Mouse (Mus musculus): ENCODE data around the gene BC049352. TPM values are rescaled to one million over a fixed set of nuclear protein-coding genes. Genes with fewer than 3 reads are reported as not detected.
A peak's percentile ranks its signal among the peaks of the same experiment; 100 is the strongest.

The BC049352 gene
- polyA plus RNA-seq, 1 experiment from 2014 or later, result 0.13 TPM

DNA sequence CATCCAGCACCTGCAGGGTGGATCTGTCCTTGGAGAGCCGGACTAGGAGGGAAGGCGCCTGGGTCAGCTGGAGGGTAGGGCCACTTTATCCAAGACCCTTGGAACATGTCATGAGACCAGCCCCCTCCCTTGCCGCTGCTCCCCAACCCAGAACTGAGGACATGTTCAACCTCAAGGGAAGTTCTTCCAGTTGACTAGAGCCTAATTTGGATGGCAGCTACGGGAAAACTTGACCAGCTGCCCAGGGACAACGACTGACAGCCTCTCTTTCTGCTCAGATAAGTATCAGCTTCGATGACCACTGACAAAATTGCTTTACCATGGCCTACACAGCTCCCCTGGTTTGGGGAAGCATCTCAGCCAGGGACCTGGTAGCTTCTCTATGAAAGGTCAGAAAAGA is 1.5 kb downstream of the BC049352 start:
- no peak overlapping the region for H3K4me2 ChIP-seq (ENCODE audit: low read depth, low read length)
- H3K36me3 ChIP-seq (ENCODE audit: control insufficient read depth, insufficient read depth), result no peaks in the 10 kb centered on the region
- H3K27ac ChIP-seq (ENCODE audit: low read length), result no peak overlapping the region
- WGBS, result 76% methylated on average over 6 of the region's 6 CpGs
- no peaks in the 10 kb centered on the region for H3K9me3 ChIP-seq (replicated peaks; ENCODE audit: control insufficient read depth, low read length)
- no peak for ATAC-seq (replicated peaks; ENCODE audit: extremely low read depth, insufficient read depth, low FRiP score)
- no peaks in the 10 kb centered on the region for H3K4me1 ChIP-seq (ENCODE audit: control insufficient read depth, insufficient read depth, low read length)
- no peak overlapping the region for H3K9ac ChIP-seq (ENCODE audit: low read length)
- H3K4me3 ChIP-seq (ENCODE audit: low read length), result no peak overlapping the region
- H3K27me3 ChIP-seq (ENCODE audit: control insufficient read depth, insufficient read depth, low read length), result no peaks in the 10 kb centered on the region; the same call in 1 of the 2 replicates

DNA sequence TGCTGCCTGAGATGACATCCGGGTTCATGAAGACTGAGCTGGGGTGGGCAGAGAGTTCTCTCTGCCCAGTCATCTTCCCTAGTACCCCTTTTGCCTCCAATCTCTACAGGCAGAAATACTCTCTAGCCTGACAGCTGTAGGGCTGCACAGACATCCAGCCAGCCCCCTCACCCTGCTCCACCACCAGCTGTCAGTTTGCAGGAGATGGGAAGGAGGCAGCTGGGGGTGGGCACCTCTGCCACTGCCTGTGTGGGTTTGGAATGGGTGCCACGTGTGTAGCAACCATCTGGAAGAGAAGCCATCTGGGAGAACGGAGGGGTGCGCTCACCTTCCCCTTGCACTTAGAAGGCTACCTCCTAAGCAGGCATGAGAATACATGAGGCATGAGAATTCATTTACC is 3.4 kb downstream of the BC049352 start:
- H3K4me3 ChIP-seq (ENCODE audit: low read length), result no peak overlapping the region

DNA sequence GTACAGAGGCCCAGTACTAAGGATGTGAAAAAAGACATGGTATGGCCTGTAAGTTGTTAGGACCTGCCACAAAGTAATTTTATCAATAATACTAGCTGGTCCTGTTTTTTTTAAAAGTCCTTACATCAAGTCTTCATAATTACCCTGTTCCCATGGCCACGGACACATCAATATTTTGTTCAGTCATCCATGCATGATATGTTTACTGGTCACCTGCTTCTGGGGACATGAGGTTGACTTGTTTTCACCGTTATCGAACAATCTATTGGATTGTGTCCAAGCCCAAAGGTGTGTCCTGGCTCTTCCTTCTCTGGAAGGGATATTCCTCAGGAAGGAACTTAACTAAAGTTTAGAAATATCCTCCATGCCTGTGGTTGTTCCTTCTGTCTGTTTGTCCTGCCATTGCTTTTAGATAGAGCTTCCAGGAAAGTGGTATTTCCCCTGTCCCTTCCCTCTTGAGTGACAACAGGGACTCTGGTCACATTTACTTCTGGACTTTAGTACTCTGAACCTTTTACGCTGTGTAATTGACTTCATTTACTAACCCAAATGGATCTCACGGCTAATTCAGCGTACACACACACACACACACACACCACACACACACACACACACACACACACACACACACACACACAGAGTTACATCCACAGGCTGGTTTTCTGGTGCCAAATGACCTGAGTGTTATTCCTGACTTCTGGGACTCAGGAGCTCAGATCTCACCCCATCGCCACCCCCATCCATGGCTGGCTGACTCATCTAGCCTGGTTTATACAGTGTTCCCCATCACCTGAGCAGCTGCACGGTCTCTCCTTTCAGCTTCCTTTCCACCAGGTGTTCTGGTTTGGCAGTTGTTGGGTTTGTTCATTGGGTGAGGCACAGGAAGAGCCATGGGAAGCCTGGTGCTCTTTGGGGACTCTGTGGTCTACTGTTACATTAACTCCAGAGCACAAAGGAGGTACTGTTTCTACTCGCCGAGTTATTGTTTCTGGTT is 7.1 kb downstream of the BC049352 start:
- Histone ChIP-seq H3K9ac (ENCODE audit: low read length) (no peak overlapping the region), H3K27me3 (ENCODE audit: control insufficient read depth, insufficient read depth, low read length) (no peaks in the 10 kb centered on the region; the same call in 1 of the 2 replicates), H3K4me1 (ENCODE audit: control insufficient read depth, insufficient read depth, low read length) (no peaks in the 10 kb centered on the region), H3K36me3 (ENCODE audit: control insufficient read depth, insufficient read depth) (no peaks in the 10 kb centered on the region), H3K4me3 (ENCODE audit: low read length) (no peak overlapping the region), H3K27ac (ENCODE audit: low read length) (peak overlapping the region; percentile 2; the same call in 1 of the 2 replicates), H3K4me2 (ENCODE audit: low read depth, low read length) (no peak overlapping the region), H3K9me3 (replicated peaks; ENCODE audit: control insufficient read depth, low read length) (no peaks in the 10 kb centered on the region)
- 83% methylated on average over 10 of the region's 10 CpGs for WGBS
- ATAC-seq (replicated peaks; ENCODE audit: extremely low read depth, insufficient read depth, low FRiP score), result 0 out of 2 replicates have a peak, but pooled peaks have one; percentile 37

More for the DNA sequence above, 3.4 kb downstream of the BC049352 start:
- Histone ChIP-seq H3K4me1 (ENCODE audit: control insufficient read depth, insufficient read depth, low read length) (no peaks in the 10 kb centered on the region), H3K27ac (ENCODE audit: low read length) (no peak overlapping the region; the same call in 1 of the 2 replicates), H3K9ac (ENCODE audit: low read length) (no peak overlapping the region), H3K27me3 (ENCODE audit: control insufficient read depth, insufficient read depth, low read length) (no peaks in the 10 kb centered on the region; the same call in 1 of the 2 replicates), H3K9me3 (replicated peaks; ENCODE audit: control insufficient read depth, low read length) (no peaks in the 10 kb centered on the region), H3K36me3 (ENCODE audit: control insufficient read depth, insufficient read depth) (no peaks in the 10 kb centered on the region), H3K4me2 (ENCODE audit: low read depth, low read length) (no peak overlapping the region)
- 73% methylated on average over 4 of the region's 4 CpGs for WGBS
- ATAC-seq (replicated peaks; ENCODE audit: extremely low read depth, insufficient read depth, low FRiP score), result 0 out of 2 replicates have a peak, but pooled peaks have one; percentile 5

DNA sequence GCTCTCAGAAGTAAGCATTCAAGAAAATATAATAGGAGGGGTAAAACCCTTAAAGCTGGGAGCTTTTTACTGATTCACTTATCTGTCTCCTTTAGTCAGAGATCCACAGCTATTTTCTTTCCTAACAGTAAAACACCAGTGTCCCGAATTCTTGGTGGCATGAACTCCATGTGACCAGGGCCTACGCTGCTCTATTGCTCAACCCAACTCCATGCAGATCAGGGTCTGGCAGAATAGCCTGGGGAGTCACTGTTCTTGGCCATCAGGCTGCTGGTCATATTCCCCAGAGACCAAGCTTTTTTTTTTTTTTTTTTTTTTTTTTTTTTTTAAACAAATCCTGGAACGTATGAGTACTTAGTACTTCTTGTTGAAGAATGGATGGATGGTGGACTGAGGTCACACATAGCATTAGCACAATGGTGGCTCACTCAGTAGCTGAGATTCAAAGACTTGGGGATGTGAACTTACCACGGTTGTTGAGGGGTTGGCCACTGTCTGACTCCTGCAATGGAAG is 7.9 kb downstream of the BC049352 start:
- Histone ChIP-seq H3K4me2 (ENCODE audit: low read depth, low read length) (no peak overlapping the region), H3K9ac (ENCODE audit: low read length) (no peak overlapping the region), H3K9me3 (replicated peaks; ENCODE audit: control insufficient read depth, low read length) (no peaks in the 10 kb centered on the region), H3K4me1 (ENCODE audit: control insufficient read depth, insufficient read depth, low read length) (no peaks in the 10 kb centered on the region), H3K36me3 (ENCODE audit: control insufficient read depth, insufficient read depth) (no peaks in the 10 kb centered on the region), H3K27ac (ENCODE audit: low read length) (peak overlapping the region; percentile 62), H3K27me3 (ENCODE audit: control insufficient read depth, insufficient read depth, low read length) (no peaks in the 10 kb centered on the region; the same call in 1 of the 2 replicates), H3K4me3 (ENCODE audit: low read length) (no peak overlapping the region)
- ATAC-seq (replicated peaks; ENCODE audit: extremely low read depth, insufficient read depth, low FRiP score), result no peak
- 79% methylated on average over 4 of the region's 4 CpGs for WGBS

DNA sequence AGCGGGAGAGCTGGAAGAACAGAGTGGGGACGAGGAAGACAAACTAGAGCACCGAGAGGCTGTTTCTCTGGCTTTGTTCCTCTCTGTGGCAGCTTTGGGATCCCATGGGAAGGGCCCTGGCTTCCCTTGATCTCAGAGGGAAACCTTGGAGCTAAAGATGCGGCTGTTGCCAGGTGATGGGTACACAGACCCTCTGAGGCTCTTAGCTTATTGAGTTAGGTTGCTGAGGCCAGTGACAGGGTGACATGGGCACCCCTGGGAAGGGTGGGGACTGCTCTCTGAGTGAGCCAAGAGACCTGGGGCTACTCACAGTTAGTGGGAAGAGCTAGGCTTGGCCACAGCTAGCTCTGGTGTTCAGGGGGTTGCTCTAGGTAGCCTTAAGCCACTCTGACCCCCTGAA is 13.7 kb downstream of the BC049352 start:
- Histone ChIP-seq H3K4me1 (ENCODE audit: control insufficient read depth, insufficient read depth, low read length) (no peaks in the 10 kb centered on the region), H3K9ac (ENCODE audit: low read length) (no peak overlapping the region), H3K4me3 (ENCODE audit: low read length) (no peak overlapping the region), H3K27me3 (ENCODE audit: control insufficient read depth, insufficient read depth, low read length) (no peaks in the 10 kb centered on the region; the same call in 1 of the 2 replicates), H3K27ac (ENCODE audit: low read length) (no peak overlapping the region), H3K9me3 (replicated peaks; ENCODE audit: control insufficient read depth, low read length) (no peaks in the 10 kb centered on the region), H3K36me3 (ENCODE audit: control insufficient read depth, insufficient read depth) (no peaks in the 10 kb centered on the region), H3K4me2 (ENCODE audit: low read depth, low read length) (no peak overlapping the region)
- 70% methylated on average over 4 of the region's 4 CpGs for WGBS
- ATAC-seq (replicated peaks; ENCODE audit: extremely low read depth, insufficient read depth, low FRiP score), result no peak

DNA sequence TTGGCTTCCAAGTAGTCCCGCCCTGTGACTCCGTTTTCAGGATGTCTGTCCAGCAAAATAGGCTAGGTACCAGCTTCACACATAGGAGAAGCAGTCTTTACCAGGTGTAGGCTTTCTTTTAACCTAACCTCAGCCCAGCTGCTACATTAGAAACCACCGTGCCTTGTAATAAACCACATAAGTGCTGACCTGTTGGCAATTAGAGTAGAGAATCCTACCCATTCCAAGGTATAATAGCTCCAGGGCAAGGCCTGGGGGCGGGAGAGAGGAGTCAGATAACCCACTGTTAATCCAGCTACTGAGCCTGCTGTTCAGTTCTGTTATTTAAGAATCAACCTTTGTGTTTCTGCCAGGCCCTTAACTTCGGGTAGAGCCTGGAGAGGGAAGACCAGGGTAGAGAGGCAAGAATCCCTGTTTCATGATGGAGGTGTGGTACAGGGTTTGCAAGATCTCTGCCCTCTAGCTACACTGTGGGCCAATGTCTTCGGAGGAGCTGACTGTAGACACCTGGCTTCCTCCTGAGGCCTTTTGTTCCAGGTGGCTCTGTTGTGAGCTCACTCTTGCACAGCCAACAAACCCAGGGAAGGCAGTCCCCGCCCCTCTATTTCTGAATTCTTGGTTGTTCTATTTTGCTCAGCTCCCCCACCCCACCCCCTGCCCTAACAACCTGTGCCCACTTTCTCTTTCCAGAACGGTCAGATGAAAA is 14.5 kb downstream of the BC049352 start:
- H3K9me3 ChIP-seq (replicated peaks; ENCODE audit: control insufficient read depth, low read length), result no peaks in the 10 kb centered on the region
- no peak overlapping the region for H3K27ac ChIP-seq (ENCODE audit: low read length)
- no peaks in the 10 kb centered on the region; the same call in 1 of the 2 replicates for H3K27me3 ChIP-seq (ENCODE audit: control insufficient read depth, insufficient read depth, low read length)
- no peak overlapping the region for H3K9ac ChIP-seq (ENCODE audit: low read length)
- ATAC-seq (replicated peaks; ENCODE audit: extremely low read depth, insufficient read depth, low FRiP score), result no peak
- H3K4me1 ChIP-seq (ENCODE audit: control insufficient read depth, insufficient read depth, low read length), result no peaks in the 10 kb centered on the region
- no peak overlapping the region for H3K4me2 ChIP-seq (ENCODE audit: low read depth, low read length)
- 70% methylated on average over 8 of the region's 8 CpGs for WGBS
- H3K36me3 ChIP-seq (ENCODE audit: control insufficient read depth, insufficient read depth), result no peaks in the 10 kb centered on the region
- H3K4me3 ChIP-seq (ENCODE audit: low read length), result no peak overlapping the region

DNA sequence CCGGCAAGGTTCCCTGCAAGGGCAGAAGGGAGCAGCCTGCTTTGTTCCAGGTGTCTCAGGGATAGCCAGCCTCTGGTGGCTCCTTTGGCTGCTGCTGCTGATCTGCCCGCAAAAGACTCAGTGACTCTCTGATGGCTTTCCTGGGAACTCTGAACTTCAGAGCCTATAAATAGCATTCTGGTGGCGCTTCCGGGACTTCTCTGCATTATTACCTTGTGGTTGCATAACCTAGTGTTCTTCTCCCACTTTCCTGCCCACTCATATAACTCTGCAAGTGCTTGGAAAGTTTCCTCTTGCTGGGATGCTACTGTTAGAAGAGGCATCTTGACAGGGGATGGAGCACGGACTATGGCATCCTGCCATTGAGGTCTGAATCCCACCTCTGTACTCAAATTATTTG is 15.7 kb downstream of the BC049352 start:
- WGBS, result 70% methylated on average over 5 of the region's 5 CpGs
- H3K27ac ChIP-seq (ENCODE audit: low read length), result peak overlapping the region; percentile 16; the same call in 1 of the 2 replicates
- H3K9ac ChIP-seq (ENCODE audit: low read length), result no peak overlapping the region
- no peaks in the 10 kb centered on the region for H3K4me1 ChIP-seq (ENCODE audit: control insufficient read depth, insufficient read depth, low read length)
- H3K4me3 ChIP-seq (ENCODE audit: low read length), result no peak overlapping the region
- H3K9me3 ChIP-seq (replicated peaks; ENCODE audit: control insufficient read depth, low read length), result no peaks in the 10 kb centered on the region
- H3K36me3 ChIP-seq (ENCODE audit: control insufficient read depth, insufficient read depth), result no peaks in the 10 kb centered on the region
- no peak overlapping the region for H3K4me2 ChIP-seq (ENCODE audit: low read depth, low read length)
- no peaks in the 10 kb centered on the region; the same call in 1 of the 2 replicates for H3K27me3 ChIP-seq (ENCODE audit: control insufficient read depth, insufficient read depth, low read length)
- no peak for ATAC-seq (replicated peaks; ENCODE audit: extremely low read depth, insufficient read depth, low FRiP score)

DNA sequence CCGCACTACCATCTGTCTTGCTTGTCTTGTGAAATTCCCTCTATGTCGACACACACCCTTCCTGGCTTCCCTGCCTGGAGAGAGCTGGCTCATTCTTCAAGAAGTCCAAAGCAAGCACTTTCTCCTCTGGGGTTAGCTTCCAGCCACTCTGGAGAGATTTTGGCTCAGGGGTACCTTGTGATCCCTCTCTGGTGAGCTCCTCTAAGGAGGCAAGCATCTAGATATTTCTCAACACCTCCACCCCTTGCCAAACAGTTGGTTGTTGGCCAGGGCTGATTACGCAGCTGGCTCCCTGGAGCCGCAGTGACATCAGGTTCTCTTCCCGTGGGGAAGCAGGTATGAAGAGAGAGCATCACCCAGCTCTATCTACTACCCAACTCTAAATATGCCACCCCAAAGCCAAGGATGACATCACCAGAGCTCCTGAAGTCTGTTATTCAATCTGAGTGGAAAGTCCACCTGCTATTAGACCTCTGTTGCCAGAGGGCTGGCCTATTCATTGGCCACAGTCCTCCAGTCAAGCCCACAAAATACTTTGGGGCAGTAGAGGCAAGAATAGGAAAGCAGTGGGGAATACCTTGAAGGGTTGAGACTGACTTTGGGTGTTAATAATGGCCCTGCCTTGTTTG is 19.6 kb downstream of the BC049352 start:
- 68% methylated on average over 5 of the region's 5 CpGs for WGBS
- ATAC-seq (replicated peaks; ENCODE audit: extremely low read depth, insufficient read depth, low FRiP score), result no peak
- no peak overlapping the region for H3K4me3 ChIP-seq (ENCODE audit: low read length)
- no peak overlapping the region for H3K27ac ChIP-seq (ENCODE audit: low read length)
- H3K9ac ChIP-seq (ENCODE audit: low read length), result no peak overlapping the region
- no peaks in the 10 kb centered on the region for H3K27me3 ChIP-seq (ENCODE audit: control insufficient read depth, insufficient read depth, low read length)
- no peaks in the 10 kb centered on the region for H3K36me3 ChIP-seq (ENCODE audit: control insufficient read depth, insufficient read depth)
- H3K9me3 ChIP-seq (replicated peaks; ENCODE audit: control insufficient read depth, low read length), result no peaks in the 10 kb centered on the region
- no peaks in the 10 kb centered on the region for H3K4me1 ChIP-seq (ENCODE audit: control insufficient read depth, insufficient read depth, low read length)
- H3K4me2 ChIP-seq (ENCODE audit: low read depth, low read length), result no peak overlapping the region

Measured in heart, embryonic 16.5 days (tissue).